Mouse (Mus musculus) intestine, postnatal 0 days (tissue): Measurements from ENCODE around the gene Zfp664. TPM values are rescaled to one million over a fixed set of nuclear protein-coding genes. Genes with fewer than 3 reads are reported as not detected.

Experiments used
- ATAC-seq: fragments of 200-750 bp; cut with Nextera tagmentation; 2 replicates; pipeline ENCODE4 v1.8.0; 2017; ENCODE audit warnings: mild to moderate bottlenecking, moderate TSS enrichment, moderate library complexity
- H3K27ac ChIP-seq: fragments of 300-500 bp; sonication (generic); 2 replicates; pipeline ENCODE4 v1.5.1; 2014; ENCODE audit warnings: mild to moderate bottlenecking, low read depth, low read length, moderate library complexity
- H3K27me3 ChIP-seq: fragments of 300-500 bp; sonication (generic); replicated peaks from 2 replicates; pipeline ENCODE4 v1.6.1; 2014; ENCODE audit warnings: low read length, mixed read lengths; ENCODE audit not compliant: control insufficient read depth, insufficient read depth
- H3K36me3 ChIP-seq: fragments of 300-500 bp; sonication (generic); 2 replicates; pipeline ENCODE4 v1.6.1; 2014; ENCODE audit warnings: mild to moderate bottlenecking, moderate library complexity; ENCODE audit not compliant: control insufficient read depth, insufficient read depth
- H3K4me1 ChIP-seq: fragments of 300-500 bp; sonication (generic); replicated peaks from 2 replicates; pipeline ENCODE4 v1.6.1; 2014; ENCODE audit warnings: antibody characterized with exemption, low read length, mixed read lengths; ENCODE audit not compliant: control insufficient read depth, insufficient read depth
- H3K4me2 ChIP-seq: fragments of 300-500 bp; sonication (generic); replicated peaks from 2 replicates; pipeline ENCODE4 v1.6.1; 2014; ENCODE audit warnings: low read depth, mild to moderate bottlenecking, moderate library complexity
- H3K4me3 ChIP-seq: fragments of 300-500 bp; sonication (generic); 2 replicates; pipeline ENCODE4 v1.5.1; 2014; ENCODE audit warnings: low read depth, low read length
- H3K9ac ChIP-seq: fragments of 300-500 bp; sonication (generic); 2 replicates; pipeline ENCODE4 v1.6.1; 2014; ENCODE audit warnings: mild to moderate bottlenecking, low read depth, low read length
- H3K9me3 ChIP-seq: fragments of 300-500 bp; sonication (generic); 2 replicates; pipeline ENCODE4 v1.6.1; 2016; ENCODE audit warnings: mixed run types; ENCODE audit not compliant: control insufficient read depth
- CTCF ChIP-seq: sonication (generic); IDR thresholded peaks from 2 replicates; pipeline ENCODE4 v1.5.1; 2016; ENCODE audit warnings: low read depth, mild to moderate bottlenecking, control low read depth, antibody characterized with exemption, moderate library complexity
- WGBS: fragments of 180-500 bp; shearing (Covaris S2); extraction: QIAGEN DNeasy Blood & Tissue Kit; methylation state at CpG from one replicate; pipeline ENCODE4 v1.1.7; 2014; 5-methylcytosine and 5-hydroxymethylcytosine counted together
- polyA plus RNA-seq: library from polyadenylated mRNA; unstranded; fragments of >200 nt; fragmentation: Nextera tagmentation; extraction: Ambion mirVana; gene quantifications from 2 replicates; pipeline ENCODE4 v1.2.1, GENCODE M21; 2015

Gene Zfp664
- 34.7 and 36.7 TPM in 2 replicates for polyA plus RNA-seq

DNA sequence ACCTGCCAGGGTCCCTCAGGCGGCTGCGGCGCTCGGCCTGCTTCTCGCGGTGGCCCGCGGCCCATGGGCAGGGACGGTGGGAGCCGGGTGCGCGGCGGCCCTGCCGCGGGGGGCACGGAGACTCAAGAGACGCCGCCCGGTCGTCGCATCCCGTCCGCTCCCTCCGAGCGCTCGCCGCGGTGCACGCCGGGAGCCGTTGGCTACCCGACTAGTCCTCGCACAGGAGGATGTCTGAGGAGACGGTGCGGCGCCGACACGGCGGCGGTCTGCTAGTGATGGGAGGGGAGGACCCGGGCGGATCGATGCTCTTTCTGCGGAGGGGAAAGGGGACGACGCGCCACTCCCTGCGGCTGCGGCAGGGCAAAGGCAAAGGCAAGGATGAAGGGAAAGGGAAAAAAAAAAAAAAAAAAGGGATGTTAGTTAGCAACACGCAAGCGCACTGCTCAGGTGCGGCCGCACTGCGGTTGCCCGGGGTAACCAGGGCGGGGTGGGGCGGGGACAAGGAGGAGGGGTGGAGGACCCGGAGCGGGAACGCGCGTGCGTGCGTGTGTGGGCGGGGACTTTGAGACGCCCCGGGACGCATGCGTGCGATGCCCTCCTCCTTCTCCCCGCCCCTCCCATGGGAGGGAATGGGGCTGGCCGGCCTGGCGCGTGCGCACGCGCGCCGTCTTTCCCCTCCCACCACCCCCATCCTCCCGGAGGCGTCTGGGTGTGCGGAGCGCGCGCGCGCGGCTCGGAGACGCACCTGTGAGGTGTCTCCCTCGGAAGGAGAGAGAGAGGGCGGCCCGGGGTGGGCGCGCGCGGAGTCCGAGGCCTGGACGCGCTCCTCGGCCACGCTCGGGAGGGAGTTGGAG is at the start of gene Zfp664, which contains the start of gene Ccdc92:
Gene Zfp664 (plus strand): TSS at position 679 of the 854 bp plus-strand sequence.
Gene Ccdc92 (minus strand): TSS at position 412 of the 854 bp plus-strand sequence.
- no peak for TF ChIP-seq CTCF
- H3K4me2 ChIP-seq, result peak within 1 kb of the TSS; percentile 94
- peak; percentile 95 for ATAC-seq
- no peaks in the 10 kb centered on the region for H3K9me3 ChIP-seq
- H3K27me3 ChIP-seq, result peaks cover 12% of the 10 kb centered on the region
- H3K4me3 ChIP-seq, result peak within 1 kb of the TSS; percentile 69
- peak within 1 kb of the TSS; percentile 71 for H3K9ac ChIP-seq
- no peaks in the 10 kb centered on the region for H3K36me3 ChIP-seq
- WGBS, result under 1% methylated on average over 94 of the region's 103 CpGs
- H3K4me1 ChIP-seq, result no peaks in the 10 kb centered on the region
- peak within 1 kb of the TSS; percentile 82 for H3K27ac ChIP-seq

DNA sequence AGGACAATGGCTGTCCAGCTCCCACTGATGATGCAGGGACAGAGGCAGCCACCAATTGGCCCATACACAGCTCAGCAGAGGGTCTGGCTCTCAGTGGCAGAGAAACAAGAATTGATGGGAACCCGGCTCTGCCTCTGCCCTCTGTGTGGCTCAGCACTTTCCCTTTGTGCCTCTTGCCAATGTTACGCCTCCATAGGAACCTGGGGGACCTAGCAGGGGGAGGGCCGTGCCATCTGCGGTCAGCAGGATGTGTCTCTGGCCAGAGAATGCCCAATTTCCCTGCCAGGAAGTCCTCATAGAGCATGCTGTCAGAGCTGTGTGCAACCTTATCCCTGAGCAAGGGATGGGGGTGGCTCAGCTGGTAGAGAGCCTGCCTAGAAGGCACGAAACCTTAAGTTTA is 47.7 kb upstream of the Zfp664 start:
- Histone ChIP-seq H3K27me3 (no peaks in the 10 kb centered on the region), H3K9me3 (no peaks in the 10 kb centered on the region), H3K4me3 (no peak overlapping the region), H3K4me1 (no peaks in the 10 kb centered on the region), H3K36me3 (no peaks in the 10 kb centered on the region), H3K4me2 (no peak overlapping the region), H3K9ac (no peak overlapping the region), H3K27ac (no peak overlapping the region)
- WGBS, result 69% methylated on average over 5 of the region's 5 CpGs
- TF ChIP-seq CTCF, result no peak
- no peak for ATAC-seq

DNA sequence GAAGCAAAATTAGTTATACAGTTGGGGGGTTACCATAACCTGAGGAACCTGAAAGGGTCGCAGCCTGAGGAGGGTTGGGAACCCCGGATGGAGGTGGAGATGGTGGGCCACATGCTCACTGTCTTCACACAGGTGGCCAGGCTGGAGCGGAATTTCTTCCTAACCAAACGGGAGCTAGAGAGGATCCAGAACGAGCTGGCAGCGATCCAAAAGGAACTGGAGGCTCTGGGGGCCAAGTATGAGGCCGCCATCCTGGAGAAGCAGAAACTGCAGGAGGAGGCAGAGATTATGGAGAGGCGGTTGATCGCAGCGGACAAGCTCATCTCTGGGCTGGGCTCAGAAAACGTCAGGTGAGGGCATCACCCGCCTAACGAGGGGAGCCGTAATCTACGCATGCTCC is 45.4 kb upstream of the Zfp664 start:
- Histone ChIP-seq H3K4me3 (no peak overlapping the region), H3K9ac (no peak overlapping the region), H3K36me3 (no peaks in the 10 kb centered on the region), H3K4me2 (no peak overlapping the region), H3K27ac (no peak overlapping the region), H3K27me3 (no peaks in the 10 kb centered on the region), H3K4me1 (no peaks in the 10 kb centered on the region), H3K9me3 (no peaks in the 10 kb centered on the region)
- no peak for ATAC-seq
- no peak for TF ChIP-seq CTCF
- 72% methylated on average over 15 of the region's 15 CpGs for WGBS

- 75% methylated on average over 18 of the region's 18 CpGs for WGBS
- no peaks in the 10 kb centered on the region for H3K4me1 ChIP-seq
- ATAC-seq, result no peak
Measured at GRCm38 (mm10) chr5:124822128-124822894, 40.2 kb upstream of the Zfp664 start.

DNA sequence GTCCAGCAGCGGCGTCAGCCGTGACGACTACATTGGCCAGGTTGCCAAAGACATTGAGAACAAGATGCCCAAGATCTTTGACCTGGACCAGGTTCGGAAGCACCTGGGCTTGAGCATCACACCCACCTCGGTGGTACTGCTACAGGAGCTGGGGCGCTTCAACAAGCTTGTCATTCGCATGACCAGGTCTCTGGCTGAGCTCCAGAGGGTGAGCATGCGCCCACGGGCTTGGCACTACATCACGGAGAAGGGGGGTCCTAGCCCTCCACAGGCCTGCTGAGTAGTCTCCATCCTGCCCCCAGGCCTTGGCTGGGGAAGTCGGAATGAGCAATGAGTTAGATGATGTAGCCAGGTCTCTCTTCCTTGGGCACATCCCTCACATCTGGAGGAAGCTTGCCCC is 32.2 kb upstream of the Zfp664 start:
- no peak overlapping the region for H3K27ac ChIP-seq
- no peaks in the 10 kb centered on the region for H3K9me3 ChIP-seq
- no peak for ATAC-seq
- H3K4me1 ChIP-seq, result no peaks in the 10 kb centered on the region
- no peaks in the 10 kb centered on the region for H3K27me3 ChIP-seq
- H3K9ac ChIP-seq, result no peak overlapping the region
- no peak overlapping the region for H3K4me2 ChIP-seq
- 89% methylated on average over 12 of the region's 12 CpGs for WGBS
- no peak overlapping the region for H3K4me3 ChIP-seq
- no peak for TF ChIP-seq CTCF
- H3K36me3 ChIP-seq, result no peaks in the 10 kb centered on the region

More at GRCm38 (mm10) chr5:124822128-124822894, 40.2 kb upstream of the Zfp664 start:
- H3K9me3 ChIP-seq, result no peaks in the 10 kb centered on the region
- no peak for TF ChIP-seq CTCF
- no peak overlapping the region for H3K9ac ChIP-seq
- no peaks in the 10 kb centered on the region for H3K27me3 ChIP-seq
- H3K4me2 ChIP-seq, result no peak overlapping the region
- no peak overlapping the region for H3K4me3 ChIP-seq
- no peak overlapping the region for H3K27ac ChIP-seq
- no peaks in the 10 kb centered on the region for H3K36me3 ChIP-seq

GRCm38 (mm10) chr5:124835218-124835617 is 27.3 kb upstream of the Zfp664 start:
- Histone ChIP-seq H3K27ac (no peak overlapping the region), H3K9ac (no peak overlapping the region), H3K4me2 (no peak overlapping the region), H3K4me3 (no peak overlapping the region), H3K27me3 (no peaks in the 10 kb centered on the region), H3K9me3 (no peaks in the 10 kb centered on the region), H3K4me1 (no peaks in the 10 kb centered on the region), H3K36me3 (no peaks in the 10 kb centered on the region)
- TF ChIP-seq CTCF, result no peak
- no peak for ATAC-seq
- 97% methylated on average over 15 of the region's 15 CpGs for WGBS
